Mouse (Mus musculus): ENCODE results near the gene Adat3. TPM values are rescaled to one million over a fixed set of nuclear protein-coding genes. Genes with fewer than 3 reads are reported as not detected.
"Not testable (repeated sequence)": the region's sequence is repeated elsewhere in the genome, so short reads cannot be mapped to it uniquely, and the experiment has no call there.

The Adat3 gene
- polyA plus RNA-seq, 1 experiment from 2014 or later: 6.4 TPM

DNA sequence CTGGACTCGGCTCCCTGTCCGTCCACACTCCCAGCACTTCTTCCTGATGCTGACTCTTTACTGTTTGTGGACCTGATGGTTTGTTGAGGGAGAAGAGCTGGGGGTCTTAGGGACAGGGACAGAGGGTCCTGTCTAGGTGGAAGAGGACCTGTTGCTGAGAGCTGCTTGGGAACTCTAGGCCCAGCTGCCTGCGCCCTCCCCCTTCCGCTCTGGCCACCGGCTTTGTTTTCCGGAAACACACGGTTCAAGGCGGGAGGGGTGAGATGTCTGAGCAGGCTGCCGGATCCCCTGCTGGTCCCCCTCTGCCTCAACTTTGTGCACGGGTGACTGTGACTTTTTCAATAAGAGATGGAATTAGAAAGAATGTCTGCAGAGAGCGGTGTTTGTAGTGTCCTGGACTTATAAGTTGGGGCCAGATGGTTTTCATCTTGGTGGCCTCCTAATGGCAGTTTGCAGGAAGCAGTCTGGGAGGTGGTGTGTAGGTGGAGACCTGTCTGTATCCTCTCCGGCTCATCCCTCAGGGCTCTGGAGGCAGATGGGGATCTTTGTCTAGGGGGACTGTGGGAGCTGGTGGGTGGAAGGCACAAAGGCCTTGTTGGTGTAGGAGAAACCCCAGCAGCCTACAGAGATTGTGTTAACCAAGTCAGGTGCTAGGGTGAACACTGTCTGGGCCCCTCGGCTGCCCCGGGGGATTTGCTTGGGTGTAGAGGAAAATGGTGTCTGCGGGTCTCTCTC, 20.9 kb downstream of the Adat3 start:
- Histone ChIP-seq H3K27me3 (replicated peaks; ENCODE audit: control insufficient read depth, insufficient read depth, low read length) (no peaks in the 10 kb centered on the region), H3K4me1 (ENCODE audit: control insufficient read depth, insufficient read depth, low read depth, low read length) (peaks cover 31% of the 10 kb centered on the region), H3K9ac (ENCODE audit: low read depth, low read length) (peak overlapping the region; percentile 96), H3K36me3 (ENCODE audit: control insufficient read depth, insufficient read depth, low read length) (no peaks in the 10 kb centered on the region), H3K4me3 (ENCODE audit: low read length) (peak overlapping the region; percentile 89), H3K9me3 (ENCODE audit: control insufficient read depth, low read length) (no peaks in the 10 kb centered on the region), H3K4me2 (ENCODE audit: low read length) (peak overlapping the region; percentile 99), H3K27ac (ENCODE audit: low read depth, low read length) (peak overlapping the region; percentile 90)
- no peak for ATAC-seq
- 15% methylated on average over 15 of the region's 15 CpGs for WGBS

GRCm38 (mm10) chr10:80625764-80626163, 23.1 kb downstream of the Adat3 start:
- no peaks in the 10 kb centered on the region; the same call in 1 of the 2 replicates for H3K36me3 ChIP-seq (ENCODE audit: control insufficient read depth, insufficient read depth, low read length)
- H3K27ac ChIP-seq (ENCODE audit: low read depth, low read length): no peak overlapping the region
- no peak overlapping the region for H3K4me3 ChIP-seq (ENCODE audit: low read length)
- no peaks in the 10 kb centered on the region for H3K9me3 ChIP-seq (ENCODE audit: control insufficient read depth, low read length)
- H3K4me1 ChIP-seq (ENCODE audit: control insufficient read depth, insufficient read depth, low read depth, low read length): peaks cover 31% of the 10 kb centered on the region
- no peak overlapping the region for H3K9ac ChIP-seq (ENCODE audit: low read depth, low read length)
- H3K4me2 ChIP-seq (ENCODE audit: low read length): no peak overlapping the region
- 90% methylated on average over 4 of the region's 4 CpGs for WGBS
- ATAC-seq: no peak
- no peaks in the 10 kb centered on the region for H3K27me3 ChIP-seq (replicated peaks; ENCODE audit: control insufficient read depth, insufficient read depth, low read length)

DNA sequence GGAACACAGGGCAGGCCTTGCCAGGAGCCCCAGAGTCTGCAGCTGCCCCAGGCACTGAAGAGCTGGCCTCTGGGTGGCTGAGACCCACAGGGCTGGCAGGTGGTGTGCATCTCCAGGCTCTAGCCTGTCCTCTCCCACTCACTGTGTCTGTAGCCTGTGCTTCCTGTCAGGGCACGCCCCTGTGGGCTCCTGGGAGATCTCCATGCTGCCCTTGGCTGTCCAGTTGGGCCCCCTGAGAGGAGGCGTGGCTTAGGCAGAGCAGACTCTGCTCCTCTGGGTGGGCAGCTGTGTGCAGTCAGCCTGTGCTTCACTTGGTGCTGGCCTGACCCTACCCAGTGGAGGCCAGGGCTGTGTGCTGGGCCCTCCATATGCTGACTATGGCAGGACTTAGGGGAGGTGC, 25.0 kb downstream of the Adat3 start:
- no peak for ATAC-seq
- no peak overlapping the region for H3K4me2 ChIP-seq (ENCODE audit: low read length)
- H3K27me3 ChIP-seq (replicated peaks; ENCODE audit: control insufficient read depth, insufficient read depth, low read length): no peaks in the 10 kb centered on the region
- peaks cover 24% of the 10 kb centered on the region for H3K4me1 ChIP-seq (ENCODE audit: control insufficient read depth, insufficient read depth, low read depth, low read length)
- WGBS: 67% methylated on average over 1 of the region's 2 CpGs
- H3K4me3 ChIP-seq (ENCODE audit: low read length): no peak overlapping the region
- H3K27ac ChIP-seq (ENCODE audit: low read depth, low read length): no peak overlapping the region
- H3K9me3 ChIP-seq (ENCODE audit: control insufficient read depth, low read length): no peaks in the 10 kb centered on the region
- H3K36me3 ChIP-seq (ENCODE audit: control insufficient read depth, insufficient read depth, low read length): no peaks in the 10 kb centered on the region; the same call in 1 of the 2 replicates
- H3K9ac ChIP-seq (ENCODE audit: low read depth, low read length): no peak overlapping the region

GRCm38 (mm10) chr10:80628925-80629324, 26.2 kb downstream of the Adat3 start:
- Histone ChIP-seq H3K4me3 (ENCODE audit: low read length) (no peak overlapping the region), H3K4me2 (ENCODE audit: low read length) (no peak overlapping the region), H3K36me3 (ENCODE audit: control insufficient read depth, insufficient read depth, low read length) (no peaks in the 10 kb centered on the region; the same call in 1 of the 2 replicates), H3K9ac (ENCODE audit: low read depth, low read length) (no peak overlapping the region), H3K9me3 (ENCODE audit: control insufficient read depth, low read length) (no peaks in the 10 kb centered on the region), H3K27me3 (replicated peaks; ENCODE audit: control insufficient read depth, insufficient read depth, low read length) (no peaks in the 10 kb centered on the region), H3K27ac (ENCODE audit: low read depth, low read length) (no peak overlapping the region), H3K4me1 (ENCODE audit: control insufficient read depth, insufficient read depth, low read depth, low read length) (peaks cover 15% of the 10 kb centered on the region)
- WGBS: 77% methylated on average over 9 of the region's 9 CpGs
- no peak for ATAC-seq

GRCm38 (mm10) chr10:80635345-80635744, 32.7 kb downstream of the Adat3 start:
- H3K27ac ChIP-seq (ENCODE audit: low read depth, low read length): no peak overlapping the region
- H3K9me3 ChIP-seq (ENCODE audit: control insufficient read depth, low read length): no peaks in the 10 kb centered on the region
- no peak overlapping the region for H3K9ac ChIP-seq (ENCODE audit: low read depth, low read length)
- 93% methylated on average over 6 of the region's 6 CpGs for WGBS
- H3K27me3 ChIP-seq (replicated peaks; ENCODE audit: control insufficient read depth, insufficient read depth, low read length): no peaks in the 10 kb centered on the region
- H3K4me1 ChIP-seq (ENCODE audit: control insufficient read depth, insufficient read depth, low read depth, low read length): no peaks in the 10 kb centered on the region
- no peak for ATAC-seq
- no peak overlapping the region for H3K4me2 ChIP-seq (ENCODE audit: low read length)
- H3K36me3 ChIP-seq (ENCODE audit: control insufficient read depth, insufficient read depth, low read length): peaks cover 49% of the 10 kb centered on the region
- H3K4me3 ChIP-seq (ENCODE audit: low read length): no peak overlapping the region

DNA sequence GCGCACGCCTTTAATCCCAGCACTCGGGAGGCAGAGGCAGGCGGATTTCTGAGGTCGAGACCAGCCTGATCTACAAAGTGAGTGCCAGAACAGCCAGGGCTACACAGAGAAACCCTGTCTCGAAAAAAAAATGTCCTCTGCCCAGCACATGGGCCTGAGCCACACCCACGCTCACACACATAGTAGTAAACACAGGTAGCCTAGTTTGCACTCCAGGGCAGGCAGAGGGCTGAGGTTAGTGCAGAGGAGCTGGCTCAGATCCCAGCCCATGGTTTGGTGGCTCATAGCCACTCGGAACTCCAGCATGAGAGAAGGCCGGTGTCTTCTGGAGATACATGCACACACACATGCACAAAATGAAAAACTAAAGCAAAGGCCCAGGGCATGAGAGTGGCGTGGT, 44.3 kb downstream of the Adat3 start:
- no peak overlapping the region for H3K27ac ChIP-seq (ENCODE audit: low read depth, low read length)
- no peak for ATAC-seq
- H3K9me3 ChIP-seq (ENCODE audit: control insufficient read depth, low read length): no peaks in the 10 kb centered on the region
- no peak overlapping the region for H3K4me2 ChIP-seq (ENCODE audit: low read length)
- no peaks in the 10 kb centered on the region for H3K27me3 ChIP-seq (replicated peaks; ENCODE audit: control insufficient read depth, insufficient read depth, low read length)
- H3K9ac ChIP-seq (ENCODE audit: low read depth, low read length): no peak overlapping the region
- H3K4me1 ChIP-seq (ENCODE audit: control insufficient read depth, insufficient read depth, low read depth, low read length): no peaks in the 10 kb centered on the region
- 94% methylated on average over 10 of the region's 10 CpGs for WGBS
- H3K36me3 ChIP-seq (ENCODE audit: control insufficient read depth, insufficient read depth, low read length): peaks cover 45% of the 10 kb centered on the region
- H3K4me3 ChIP-seq (ENCODE audit: low read length): no peak overlapping the region

DNA sequence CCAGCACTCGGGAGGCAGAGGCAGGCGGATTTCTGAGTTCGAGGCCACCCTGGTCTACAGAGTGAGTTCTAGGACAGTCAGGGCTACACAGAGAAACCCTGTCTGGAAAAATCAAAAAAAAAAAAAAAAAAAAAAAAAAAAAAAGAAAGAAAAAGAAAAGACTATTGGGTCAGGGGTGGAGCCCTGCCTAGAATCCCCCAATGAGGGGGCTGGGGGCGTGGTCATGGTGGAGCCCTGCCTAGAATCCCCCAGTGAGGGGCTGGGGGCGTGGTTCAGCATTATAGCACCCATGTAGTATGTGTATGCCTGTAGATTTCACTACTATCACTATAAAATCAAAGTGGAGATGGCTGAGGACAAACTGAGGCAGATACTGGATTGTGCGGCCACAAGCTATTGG, 47.2 kb downstream of the Adat3 start:
- H3K36me3 ChIP-seq (ENCODE audit: control insufficient read depth, insufficient read depth, low read length): peaks cover 21% of the 10 kb centered on the region
- H3K4me3 ChIP-seq (ENCODE audit: low read length); H3K4me2 ChIP-seq (ENCODE audit: low read length); H3K27me3 ChIP-seq (replicated peaks; ENCODE audit: control insufficient read depth, insufficient read depth, low read length); H3K27ac ChIP-seq (ENCODE audit: low read depth, low read length); ATAC-seq; H3K4me1 ChIP-seq (ENCODE audit: control insufficient read depth, insufficient read depth, low read depth, low read length); H3K9me3 ChIP-seq (ENCODE audit: control insufficient read depth, low read length); H3K9ac ChIP-seq (ENCODE audit: low read depth, low read length): not testable (repeated sequence)
- 89% methylated on average over 6 of the region's 6 CpGs for WGBS

DNA sequence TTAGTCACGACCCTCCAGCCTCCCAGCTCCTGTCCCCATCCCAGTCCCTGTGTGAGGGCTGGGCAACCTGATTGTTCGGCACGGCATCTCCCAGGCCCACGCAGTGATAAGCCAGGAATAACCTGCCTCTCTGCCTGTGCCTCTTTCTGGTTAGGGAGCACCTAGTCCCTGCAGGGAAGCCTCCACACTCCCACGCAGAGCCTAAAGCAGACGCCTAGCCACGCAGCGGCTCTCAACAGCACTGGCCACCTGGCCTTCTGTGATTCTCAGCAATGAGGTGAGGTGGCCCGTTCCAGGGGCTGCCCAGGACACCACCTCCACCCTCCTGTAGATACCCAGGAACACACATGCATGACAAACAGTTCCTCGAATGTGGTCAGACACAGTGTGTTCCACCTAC, 47.7 kb downstream of the Adat3 start:
- no peak overlapping the region for H3K4me2 ChIP-seq (ENCODE audit: low read length)
- H3K4me1 ChIP-seq (ENCODE audit: control insufficient read depth, insufficient read depth, low read depth, low read length): peaks cover 14% of the 10 kb centered on the region
- no peak for ATAC-seq
- no peak overlapping the region for H3K9ac ChIP-seq (ENCODE audit: low read depth, low read length)
- H3K27me3 ChIP-seq (replicated peaks; ENCODE audit: control insufficient read depth, insufficient read depth, low read length): no peaks in the 10 kb centered on the region
- no peak overlapping the region for H3K27ac ChIP-seq (ENCODE audit: low read depth, low read length)
- no peak overlapping the region for H3K4me3 ChIP-seq (ENCODE audit: low read length)
- no peaks in the 10 kb centered on the region for H3K9me3 ChIP-seq (ENCODE audit: control insufficient read depth, low read length)
- 91% methylated on average over 10 of the region's 10 CpGs for WGBS
- peaks cover 16% of the 10 kb centered on the region for H3K36me3 ChIP-seq (ENCODE audit: control insufficient read depth, insufficient read depth, low read length)

DNA sequence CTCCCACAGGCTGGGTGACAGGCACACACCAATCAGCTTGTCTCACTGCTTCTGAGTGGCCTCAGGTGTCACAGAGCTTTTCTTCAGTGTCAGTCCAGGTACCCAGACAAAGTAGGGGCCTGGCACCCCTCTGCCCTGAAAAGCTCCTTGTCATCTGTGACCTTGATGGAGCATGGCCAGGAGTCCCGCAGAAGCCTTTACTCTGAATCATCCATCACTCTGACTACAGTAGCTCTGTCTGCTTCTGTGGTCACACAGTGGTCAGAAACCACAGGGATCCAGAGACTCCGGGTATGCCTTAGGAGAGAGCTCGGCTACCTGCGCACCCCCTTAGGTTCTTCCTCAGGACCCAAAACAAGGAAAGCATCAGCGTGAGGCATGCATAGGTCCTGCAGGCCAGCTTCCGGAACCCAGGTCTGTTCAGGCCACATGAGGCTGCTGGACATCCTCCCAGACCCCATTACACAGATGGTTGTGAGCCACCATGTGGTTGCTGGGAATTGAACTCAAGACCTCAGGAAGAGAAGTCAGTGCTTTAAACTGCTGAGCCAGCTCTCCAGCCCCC, 50.6 kb downstream of the Adat3 start:
- Histone ChIP-seq H3K36me3 (ENCODE audit: control insufficient read depth, insufficient read depth, low read length) (peaks cover 2% of the 10 kb centered on the region; the same call in 1 of the 2 replicates), H3K4me3 (ENCODE audit: low read length) (no peak overlapping the region), H3K4me2 (ENCODE audit: low read length) (no peak overlapping the region), H3K4me1 (ENCODE audit: control insufficient read depth, insufficient read depth, low read depth, low read length) (peaks cover 17% of the 10 kb centered on the region), H3K9me3 (ENCODE audit: control insufficient read depth, low read length) (no peaks in the 10 kb centered on the region), H3K9ac (ENCODE audit: low read depth, low read length) (no peak overlapping the region), H3K27ac (ENCODE audit: low read depth, low read length) (no peak overlapping the region), H3K27me3 (replicated peaks; ENCODE audit: control insufficient read depth, insufficient read depth, low read length) (no peaks in the 10 kb centered on the region)
- 85% methylated on average over 6 of the region's 6 CpGs for WGBS
- ATAC-seq: no peak
